Mouse (Mus musculus): ENCODE measurements at regions not wholly inside any gene's neighbourhood (a gene's known extent, or its start where the extent isn't known, plus 50 kb on each side); places are given as distances from the start of the nearest gene placed in this dataset.
A peak's percentile ranks its signal among the peaks of the same experiment; 100 is the strongest.

- no peak for DNase-seq
Observed at GRCm38 (mm10) chr16:20047356-20047755, 50.0 kb upstream of the Klhl24 start.

GRCm38 (mm10) chr16:20035166-20035565, 52.3 kb upstream of the Klhl6 start:
- DNase-seq = peak; percentile 77

DNA sequence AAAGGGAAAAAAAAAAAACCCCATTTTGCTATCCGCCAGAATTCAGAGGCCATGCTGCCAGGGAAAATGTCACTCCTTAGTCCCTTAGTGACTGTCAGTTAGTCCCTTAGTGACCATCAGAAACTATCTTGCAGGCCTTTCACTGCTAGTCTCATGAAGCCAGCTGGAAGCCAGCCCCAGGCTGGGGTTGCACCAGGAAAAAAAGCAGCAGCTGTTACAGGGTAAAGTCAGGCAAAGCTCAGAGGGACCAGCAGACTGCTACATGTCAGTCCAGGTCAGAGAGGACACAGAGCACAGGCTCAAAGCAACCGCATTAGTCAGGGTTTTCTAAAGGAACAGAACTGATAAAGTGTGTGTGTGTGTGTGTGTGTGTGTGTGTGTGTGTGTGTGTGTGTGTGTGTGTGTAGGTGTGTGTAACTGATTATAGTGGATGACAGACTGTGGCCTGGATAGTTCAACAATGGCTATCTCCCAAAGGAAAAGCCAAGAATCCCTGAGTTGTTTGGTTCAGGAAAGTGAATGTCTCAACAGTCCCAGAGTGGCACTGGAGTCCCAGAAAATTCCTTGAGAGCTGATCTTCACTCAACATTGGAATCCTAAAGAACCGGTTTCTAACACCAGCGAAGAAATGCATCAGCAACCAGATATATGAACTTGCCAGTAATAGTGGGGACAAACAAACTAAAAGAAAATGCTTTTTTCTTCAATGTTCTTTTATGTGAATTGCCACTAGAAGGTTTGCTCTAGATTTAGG, 49.7 kb upstream of the Klhl6 start:
- DNase-seq = peak; percentile 58

All from kidney, adult 9 months (tissue).